Mouse (Mus musculus) E14TG2a.4 (cell line): Measurements from ENCODE around the gene Gm20498.
"Not testable (repeated sequence)": the region's sequence is repeated elsewhere in the genome, so short reads cannot be mapped to it uniquely, and the experiment has no call there.

Source experiments
- H3K27me3 ChIP-seq: 2 replicates; pipeline ENCODE4 v1.6.1; 2014; ENCODE audit warnings: low read length, control low read depth; ENCODE audit not compliant: insufficient read depth
- H3K36me3 ChIP-seq: 2 replicates; pipeline ENCODE4 v1.6.1; 2014; ENCODE audit warnings: low read length, control low read depth; ENCODE audit not compliant: insufficient read depth
- H3K4me1 ChIP-seq: replicated peaks from 2 replicates; pipeline ENCODE4 v1.6.1; 2014; ENCODE audit warnings: low read depth, low read length, control low read depth
- H3K4me3 ChIP-seq: replicated peaks from 2 replicates; pipeline ENCODE4 v1.5.1; 2014; ENCODE audit warnings: mild to moderate bottlenecking, low read length
- H3K9me3 ChIP-seq: 2 replicates; pipeline ENCODE4 v1.6.1; 2014; ENCODE audit warnings: low read length, control low read depth
- CTCF ChIP-seq: conservative IDR thresholded peaks from 2 replicates; pipeline ENCODE4 v1.5.1; 2014; ENCODE audit warnings: low read length
- NANOG ChIP-seq: IDR thresholded peaks from 2 replicates; pipeline ENCODE4 v1.6.1; 2014; ENCODE audit warnings: borderline replicate concordance, low read length, mixed read lengths
- POU5F1 ChIP-seq: IDR thresholded peaks from 2 replicates; pipeline ENCODE4 v1.6.1; 2014; ENCODE audit warnings: low read length, borderline replicate concordance

Gm20498 gene

DNA sequence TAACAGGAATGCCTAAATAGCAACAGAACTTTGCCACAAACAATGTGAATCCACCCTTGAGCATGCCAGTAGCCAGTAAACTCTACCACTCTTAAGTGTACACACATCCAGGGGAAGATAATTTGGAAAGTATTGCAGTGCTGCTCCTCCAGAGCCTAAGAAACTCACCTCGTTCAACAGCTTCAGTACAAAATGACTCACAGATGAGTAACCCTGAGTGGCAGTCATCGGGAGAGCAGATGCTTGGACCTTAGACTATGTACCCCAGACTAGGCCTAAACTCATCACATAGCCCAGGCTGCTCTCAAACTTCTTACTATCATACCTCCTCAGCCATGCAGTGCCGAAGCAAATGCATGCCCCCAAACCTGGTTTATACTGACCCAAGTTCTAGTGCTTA, 123.7 kb downstream of the Gm20498 start:
- Histone ChIP-seq H3K27me3 (no peaks in the 10 kb centered on the region), H3K4me1 (peaks cover 12% of the 10 kb centered on the region), H3K9me3 (no peaks in the 10 kb centered on the region), H3K4me3 (no peak overlapping the region), H3K36me3 (no peaks in the 10 kb centered on the region)
- no peak for TF ChIP-seq POU5F1
- no peak for TF ChIP-seq CTCF
- no peak for TF ChIP-seq NANOG

DNA sequence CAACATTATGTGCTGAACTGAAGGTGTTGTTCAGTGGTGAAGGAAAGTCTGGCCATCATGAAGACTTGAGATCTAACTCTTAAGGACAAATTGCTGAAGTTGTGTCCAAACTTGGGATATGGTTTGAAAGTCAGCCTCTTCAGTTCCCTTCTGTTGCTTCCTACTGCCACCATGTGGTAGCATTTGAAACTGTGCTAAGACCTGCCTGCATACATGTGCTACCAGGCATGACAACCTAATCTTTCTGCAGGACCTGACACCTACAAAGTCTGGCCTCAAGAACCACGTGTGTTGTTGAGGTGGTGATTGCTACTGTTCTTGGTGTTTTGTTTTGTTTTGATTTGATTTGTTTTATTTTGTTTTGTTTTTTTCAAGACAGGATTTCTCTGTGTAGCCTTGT, 130.5 kb downstream of the Gm20498 start:
- H3K27me3 ChIP-seq: no peaks in the 10 kb centered on the region
- no peaks in the 10 kb centered on the region for H3K36me3 ChIP-seq
- no peaks in the 10 kb centered on the region for H3K9me3 ChIP-seq
- no peaks in the 10 kb centered on the region for H3K4me1 ChIP-seq
- no peak overlapping the region for H3K4me3 ChIP-seq
- TF ChIP-seq CTCF (peak; percentile 57), POU5F1 (no peak)

DNA sequence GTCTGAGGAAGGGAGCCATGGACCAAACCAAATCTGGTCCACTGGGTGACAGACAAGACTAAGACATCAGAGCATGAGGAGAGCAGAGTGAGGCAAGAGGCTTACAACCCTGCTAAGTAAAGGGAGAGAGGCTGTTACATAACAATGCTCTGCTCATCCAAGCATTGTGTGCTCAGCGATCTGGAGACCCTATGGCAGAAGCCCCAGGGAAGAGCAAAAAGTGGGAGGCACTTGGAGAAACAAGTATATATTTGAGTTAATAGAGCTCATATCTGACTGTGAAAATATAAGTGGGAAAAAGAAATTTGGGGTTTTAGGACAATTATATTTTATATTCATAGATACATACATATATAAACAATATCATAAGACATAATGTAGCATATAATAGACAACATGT, 153.3 kb downstream of the Gm20498 start, which contains the start of gene Gm4787:
Gm4787 (minus strand) TSS at position 101 of the 400 bp plus-strand sequence.
- H3K4me1 ChIP-seq, H3K36me3 ChIP-seq, H3K27me3 ChIP-seq, H3K4me3 ChIP-seq, H3K9me3 ChIP-seq: not testable (repeated sequence)

DNA sequence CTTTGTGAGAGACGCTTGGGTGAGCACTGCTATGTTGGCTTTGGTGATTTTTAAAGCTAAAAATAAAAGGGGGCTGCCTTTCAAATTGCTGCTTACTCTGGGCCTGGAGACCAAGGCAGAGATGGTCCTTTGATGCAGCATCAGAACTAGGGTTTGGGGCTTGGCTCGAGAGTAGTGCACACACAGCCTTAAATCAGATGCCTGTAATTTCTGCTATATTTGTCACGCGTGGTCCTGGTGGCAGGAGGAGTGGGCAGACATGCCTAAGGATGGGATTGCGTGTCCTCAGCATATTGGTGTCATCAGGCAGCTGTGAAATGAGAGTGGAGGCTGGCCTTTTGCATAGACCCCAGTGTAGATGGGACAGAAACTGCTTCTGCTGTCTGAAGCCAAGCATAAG, 198.9 kb downstream of the Gm20498 start:
- no peaks in the 10 kb centered on the region for H3K36me3 ChIP-seq
- no peaks in the 10 kb centered on the region for H3K9me3 ChIP-seq
- H3K27me3 ChIP-seq: peaks cover 74% of the 10 kb centered on the region
- H3K4me3 ChIP-seq: no peak overlapping the region
- TF ChIP-seq CTCF (no peak), NANOG (no peak), POU5F1 (no peak)
- H3K4me1 ChIP-seq: peaks cover 8% of the 10 kb centered on the region

DNA sequence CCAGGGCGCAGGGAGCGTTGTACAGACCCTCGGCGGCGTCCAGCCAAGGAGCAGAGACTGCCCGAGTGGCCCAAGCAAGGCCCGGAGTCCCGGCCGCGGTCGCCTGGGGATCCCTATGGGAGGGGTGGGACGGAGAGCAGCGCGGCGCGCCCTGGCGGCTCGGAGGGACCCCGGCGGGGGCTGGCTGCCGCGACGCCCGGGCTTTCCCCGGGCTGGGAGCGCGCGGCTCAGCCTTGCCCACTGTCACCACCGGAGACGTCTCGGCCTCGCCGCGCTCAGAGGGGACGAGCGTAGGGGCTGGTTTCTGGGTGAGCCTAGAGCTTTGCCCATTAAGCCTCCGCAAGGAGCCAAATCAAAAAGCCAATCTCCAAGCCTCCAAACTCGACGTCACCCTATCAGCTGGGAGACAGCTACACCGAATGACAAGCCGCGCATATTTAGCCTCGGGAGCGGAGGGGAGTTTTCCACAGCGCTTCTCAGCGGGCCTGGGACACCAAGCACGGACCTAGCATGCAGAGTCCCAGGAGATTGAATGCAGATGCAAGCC, 199.8 kb downstream of the Gm20498 start, which contains the start of gene Slc8a3:
Slc8a3 (minus strand) TSS at position 306 of the 547 bp plus-strand sequence.
- Histone ChIP-seq H3K4me3 (peak within 1 kb of the TSS; percentile 81), H3K36me3 (no peaks in the 10 kb centered on the region), H3K27me3 (peaks cover 79% of the 10 kb centered on the region), H3K9me3 (no peaks in the 10 kb centered on the region), H3K4me1 (peaks cover 8% of the 10 kb centered on the region)
- TF ChIP-seq POU5F1 (no peak), NANOG (no peak), CTCF (no peak)

DNA sequence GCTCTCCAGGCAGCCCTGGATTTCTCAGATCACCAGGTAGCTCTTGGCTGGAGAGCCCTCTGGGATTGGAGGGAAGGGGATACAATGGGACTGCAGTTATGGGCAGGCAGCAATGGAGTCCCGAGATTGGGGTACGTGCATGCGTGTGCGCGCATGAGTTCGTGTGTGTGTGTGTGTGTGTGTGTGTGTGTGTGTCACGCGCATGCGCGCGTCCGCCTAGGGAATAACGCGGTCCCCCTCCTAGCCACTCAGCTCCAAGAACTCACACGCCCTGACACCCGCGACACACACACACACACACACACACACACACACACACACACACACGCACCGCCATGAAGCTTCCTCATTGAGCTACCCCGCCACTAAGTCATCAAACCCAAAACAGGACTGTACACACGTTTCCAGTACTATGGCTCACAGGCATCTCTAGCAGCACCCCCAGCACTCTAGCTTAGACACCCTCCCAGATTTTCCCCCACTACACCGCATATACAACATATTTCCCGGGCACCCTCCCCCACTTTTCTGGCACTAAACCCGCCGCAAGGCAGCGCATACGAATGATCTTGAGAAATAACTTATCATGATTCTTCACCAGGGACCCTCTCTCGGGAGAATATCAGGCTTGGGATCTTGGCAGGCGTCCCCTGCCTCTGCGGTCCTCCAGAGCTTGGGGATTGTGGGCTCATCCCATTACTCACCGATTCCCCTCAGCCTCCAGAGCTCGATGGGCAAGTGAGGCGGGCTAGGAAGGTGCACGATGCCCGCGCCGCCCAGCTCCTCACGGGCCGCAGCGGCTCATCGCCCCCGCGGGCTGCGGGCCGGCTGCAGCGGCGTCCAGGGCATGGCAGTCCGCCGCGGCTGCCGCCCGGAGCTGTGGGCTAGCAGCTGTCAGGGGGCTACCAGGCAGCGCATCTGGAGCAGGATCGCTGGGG, 200.5 kb downstream of the Gm20498 start:
- TF ChIP-seq POU5F1: no peak
- TF ChIP-seq CTCF: no peak
- TF ChIP-seq NANOG: no peak
- Histone ChIP-seq H3K9me3 (no peaks in the 10 kb centered on the region), H3K36me3 (no peaks in the 10 kb centered on the region)

DNA sequence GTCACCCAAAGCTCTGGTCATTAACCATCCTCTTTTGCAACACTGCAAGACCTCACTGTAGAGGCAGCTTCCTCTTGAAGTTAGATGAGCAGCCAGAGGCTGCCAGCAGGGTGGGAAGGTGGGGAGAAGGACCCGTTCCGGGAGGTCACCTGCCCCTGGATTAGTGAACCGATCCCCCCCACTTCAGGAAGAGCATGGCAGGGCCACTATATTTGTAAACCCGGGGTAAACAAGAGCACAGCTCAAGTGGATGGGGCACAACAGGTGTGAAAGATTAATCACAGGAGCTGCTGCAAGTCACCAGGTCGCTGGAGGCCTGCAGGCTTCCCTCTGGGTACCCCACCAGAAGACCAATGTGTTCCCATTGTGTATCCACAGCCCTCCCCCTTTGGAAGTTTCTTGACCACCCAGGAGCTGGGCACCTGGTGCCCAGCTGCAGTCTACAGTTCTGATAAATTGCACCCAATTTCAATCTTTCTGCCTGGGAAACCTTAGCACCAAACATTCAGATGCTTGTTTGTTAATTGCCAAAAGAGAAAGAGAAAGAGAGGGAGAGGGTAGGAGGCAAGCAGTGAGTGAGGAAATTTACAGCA, 201.6 kb downstream of the Gm20498 start:
- peaks cover 8% of the 10 kb centered on the region for H3K4me1 ChIP-seq
- no peak for TF ChIP-seq NANOG
- no peak for TF ChIP-seq POU5F1
- TF ChIP-seq CTCF: no peak
- H3K9me3 ChIP-seq: no peaks in the 10 kb centered on the region
- H3K27me3 ChIP-seq: peaks cover 78% of the 10 kb centered on the region
- H3K4me3 ChIP-seq: no peak overlapping the region
- H3K36me3 ChIP-seq: no peaks in the 10 kb centered on the region

More for the DNA sequence above, 200.5 kb downstream of the Gm20498 start:
- Histone ChIP-seq H3K27me3 (peaks cover 78% of the 10 kb centered on the region), H3K4me3 (peak overlapping the region; percentile 81), H3K4me1 (peaks cover 8% of the 10 kb centered on the region)

DNA sequence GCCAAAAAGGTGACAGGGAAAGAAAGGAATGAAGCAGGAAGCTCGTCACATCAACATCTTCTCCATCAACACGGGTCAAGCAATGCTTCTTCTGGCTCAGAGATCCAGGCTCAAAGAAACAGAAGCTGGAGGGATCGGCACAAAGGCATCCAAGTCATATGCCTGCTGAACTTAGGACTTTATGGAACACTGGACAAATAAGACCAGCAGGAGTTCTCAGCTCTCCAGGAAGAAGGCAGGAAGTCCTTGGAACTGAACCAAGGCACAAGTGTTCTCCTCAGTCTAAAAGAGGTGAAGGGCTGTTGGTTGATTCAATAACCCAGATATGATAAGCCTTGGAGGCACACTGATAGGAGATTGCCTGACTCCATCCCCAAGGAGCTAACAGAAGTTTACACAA, 207.7 kb downstream of the Gm20498 start:
- Histone ChIP-seq H3K9me3 (no peaks in the 10 kb centered on the region), H3K27me3 (peaks cover 29% of the 10 kb centered on the region), H3K4me1 (no peaks in the 10 kb centered on the region), H3K4me3 (no peak overlapping the region), H3K36me3 (no peaks in the 10 kb centered on the region)
- no peak for TF ChIP-seq POU5F1
- no peak for TF ChIP-seq CTCF
- no peak for TF ChIP-seq NANOG
